Mouse (Mus musculus): ENCODE results near the gene Fam45a.
"Not testable (repeated sequence)": the region's sequence is repeated elsewhere in the genome, so short reads cannot be mapped to it uniquely, and the experiment has no call there.

The Fam45a gene

DNA sequence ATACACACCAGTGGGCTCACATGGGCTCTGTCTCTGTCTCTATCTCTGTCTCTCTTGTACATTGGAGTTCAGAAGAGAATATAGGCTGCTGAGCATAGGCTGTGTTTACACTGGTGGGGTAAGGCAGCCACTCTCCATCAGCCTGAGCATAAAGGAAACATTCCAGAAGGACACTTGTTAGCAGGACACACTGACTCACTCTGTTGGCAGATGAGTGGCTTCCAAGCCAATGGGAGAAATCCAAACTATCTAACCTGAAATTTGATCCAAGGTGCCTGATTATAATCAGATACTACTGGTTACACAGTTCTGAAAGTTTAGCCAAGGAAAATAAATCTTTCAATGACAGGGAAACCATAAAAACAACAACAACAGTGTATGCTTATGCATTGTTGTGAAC, 34.3 kb downstream of the Fam45a start:
- no peak for DNase-seq (ENCODE audit: low spot score)

DNA sequence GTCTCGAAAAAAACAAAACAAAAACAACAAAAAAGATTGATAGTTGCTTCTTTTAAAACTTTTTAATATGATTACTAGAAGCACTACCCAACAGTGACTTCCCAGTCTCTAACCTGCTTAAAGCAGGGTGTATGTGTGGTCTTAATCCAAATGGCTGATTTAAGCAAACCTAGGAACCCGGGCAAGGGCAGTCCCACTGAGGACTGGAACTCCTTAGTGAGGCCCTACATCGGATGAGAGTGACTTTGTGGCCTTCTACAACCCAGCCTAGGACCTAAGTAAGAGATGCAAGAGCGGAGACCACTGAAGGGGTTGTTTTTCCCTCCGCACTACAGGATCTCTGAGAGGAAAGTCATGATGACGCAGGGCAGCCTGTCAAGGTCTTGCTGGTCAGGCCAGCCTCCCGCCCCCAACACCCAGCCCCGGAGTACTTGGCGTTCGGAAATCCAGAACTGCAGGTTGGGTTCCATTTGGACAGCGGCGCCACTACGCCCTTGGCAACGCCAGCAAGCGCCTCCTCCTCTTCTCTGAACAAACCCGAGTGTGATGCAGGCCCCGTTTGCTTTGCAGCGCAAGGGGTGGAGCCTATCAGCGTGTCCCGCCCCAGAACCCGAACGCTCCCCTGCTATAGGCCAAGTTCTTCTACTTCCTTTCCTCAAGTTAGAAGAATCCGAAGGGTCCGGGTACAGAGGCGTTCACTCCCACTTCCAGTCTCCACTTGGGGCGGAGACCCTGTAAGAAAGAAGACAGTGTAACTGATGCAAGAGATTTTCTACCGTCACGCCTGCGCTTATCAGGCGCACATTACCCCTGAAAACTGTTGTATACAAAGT, 49.7 kb downstream of the Fam45a start, which contains the start of gene Sfxn4:
Sfxn4 (minus strand) TSS at position 612 of the 833 bp plus-strand sequence.
- DNase-seq (ENCODE audit: low spot score) = peak; percentile 57

DNA sequence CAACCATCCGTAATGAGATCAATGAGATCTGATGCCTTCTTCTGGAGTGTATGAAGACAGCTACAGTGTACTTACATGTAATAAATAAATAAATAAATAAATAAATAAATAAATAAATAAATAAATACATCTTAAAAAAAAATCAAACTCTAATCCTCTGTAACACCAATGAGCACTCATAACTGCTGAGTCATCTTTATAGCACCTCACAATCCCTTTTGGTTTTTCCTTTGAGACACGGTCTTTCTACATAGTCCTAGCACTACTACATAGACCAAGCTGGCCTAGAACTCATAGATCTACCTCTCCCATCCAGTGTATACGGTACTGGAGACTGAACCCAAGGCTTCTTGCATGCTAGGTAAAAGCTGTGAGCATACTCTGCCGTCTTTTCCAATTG, 54.8 kb downstream of the Fam45a start:
- DNase-seq (ENCODE audit: low spot score) = not testable (repeated sequence)

DNA sequence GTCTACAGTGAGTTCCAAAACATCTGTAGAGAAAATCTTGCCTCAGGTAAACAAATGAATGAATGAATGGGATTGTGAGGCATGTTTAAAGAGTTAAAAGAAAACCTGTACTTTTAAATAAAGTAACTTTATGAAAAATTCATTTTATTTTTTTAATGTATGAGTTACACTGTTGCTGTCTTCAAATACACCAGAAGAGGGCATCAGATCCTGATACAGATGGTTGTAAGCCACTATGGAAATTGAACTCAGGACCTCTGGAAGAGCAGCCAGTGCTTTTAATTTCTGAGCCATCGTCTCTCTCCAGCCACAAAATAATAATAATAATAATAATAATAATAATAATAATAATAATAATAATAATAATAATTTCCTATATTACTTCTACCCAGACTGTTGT, 59.1 kb downstream of the Fam45a start:
- no peak for DNase-seq (ENCODE audit: low spot score)

DNA sequence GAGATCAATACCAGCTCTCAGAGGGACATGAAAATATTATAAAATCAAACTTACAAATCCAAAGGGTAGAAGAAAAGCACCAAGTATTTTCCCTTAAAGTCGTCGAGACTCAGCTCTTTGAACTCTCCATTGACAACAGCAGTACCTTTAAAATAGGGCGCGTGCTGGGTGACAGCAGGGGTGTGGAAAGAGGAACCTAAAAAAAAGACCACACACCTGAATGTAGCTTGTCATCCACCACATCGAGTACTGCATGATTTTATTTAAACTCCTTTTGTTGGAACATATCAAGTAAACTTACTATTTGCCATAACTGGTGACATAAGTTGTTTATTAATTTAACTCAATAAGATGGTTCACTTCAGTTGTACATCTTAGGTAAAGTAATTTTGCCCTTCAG, 60.0 kb downstream of the Fam45a start:
- DNase-seq (ENCODE audit: low spot score) = no peak

DNA sequence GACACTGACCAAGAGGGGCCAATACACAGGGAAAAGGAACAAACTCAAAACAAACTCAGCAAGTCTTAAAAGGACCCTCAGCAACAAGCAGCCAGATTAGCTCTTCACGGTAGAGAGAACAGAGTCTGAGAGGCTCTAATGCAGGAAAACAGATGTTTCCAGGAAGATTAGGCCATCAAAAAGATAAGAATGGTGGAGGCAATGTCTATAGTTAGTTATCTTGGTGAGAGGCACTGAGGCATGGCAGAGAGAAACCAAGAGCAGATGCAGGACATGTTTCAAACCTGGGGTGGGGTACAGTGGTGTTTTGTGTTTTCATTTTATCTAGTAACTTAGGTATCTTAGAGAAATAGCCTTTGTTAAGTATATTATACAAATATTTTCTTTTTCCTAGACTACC, 60.9 kb downstream of the Fam45a start:
- DNase-seq (ENCODE audit: low spot score) = no peak

DNA sequence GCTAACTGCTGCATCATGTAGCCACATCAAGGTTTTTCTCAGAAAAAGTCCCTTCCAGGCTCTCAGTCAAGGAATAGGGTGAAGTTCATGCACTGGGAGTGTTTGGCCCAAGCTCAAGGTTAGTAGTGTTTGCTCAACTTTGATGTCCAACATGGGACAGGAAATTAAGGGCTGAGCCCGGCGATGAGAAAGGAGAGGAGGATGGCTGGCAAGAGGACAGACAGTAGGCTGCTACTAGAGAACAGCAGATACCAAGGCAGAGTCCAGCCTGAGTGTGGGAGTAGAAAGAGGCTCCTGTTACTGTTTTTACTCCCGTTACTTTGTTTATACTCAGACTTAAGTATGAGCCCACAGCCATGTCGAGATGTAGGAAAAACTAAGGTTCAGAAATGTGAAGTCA, 62.1 kb downstream of the Fam45a start:
- DNase-seq (ENCODE audit: low spot score) = no peak

DNA sequence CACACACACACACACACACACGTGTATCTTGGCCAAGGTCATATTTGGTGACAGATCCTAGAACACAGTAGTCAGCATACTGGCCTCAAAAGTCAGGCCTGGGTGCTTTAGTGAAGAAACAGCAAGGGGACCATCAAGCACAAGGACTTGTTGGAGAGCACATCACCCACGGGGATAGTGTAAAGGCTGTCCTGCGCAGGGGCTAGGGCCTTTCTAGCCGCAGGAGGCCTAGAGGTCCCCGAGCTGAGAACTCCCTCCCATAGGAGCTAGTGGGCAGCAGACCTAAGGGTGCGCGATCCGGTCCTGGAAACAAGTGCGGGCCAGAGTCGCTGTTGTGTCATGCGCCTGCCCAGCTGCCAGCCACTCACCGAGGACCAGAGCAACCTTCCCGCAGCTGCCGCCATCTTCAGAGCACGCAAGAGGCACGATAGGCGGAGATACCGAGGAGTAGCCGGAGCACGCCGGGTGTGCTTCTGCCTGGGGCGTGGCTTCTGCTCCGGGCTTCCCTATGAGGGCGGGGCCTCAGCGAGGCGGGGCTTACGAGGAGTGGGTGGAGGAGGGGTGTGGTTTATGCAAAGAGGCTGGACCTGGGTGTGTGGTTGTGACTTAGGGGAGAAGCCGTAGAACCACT, 62.8 kb downstream of the Fam45a start, which contains the start of gene Prdx3:
Prdx3 (minus strand) TSS at position 493 of the 631 bp plus-strand sequence.
- DNase-seq (ENCODE audit: low spot score) = peak; percentile 84

DNA sequence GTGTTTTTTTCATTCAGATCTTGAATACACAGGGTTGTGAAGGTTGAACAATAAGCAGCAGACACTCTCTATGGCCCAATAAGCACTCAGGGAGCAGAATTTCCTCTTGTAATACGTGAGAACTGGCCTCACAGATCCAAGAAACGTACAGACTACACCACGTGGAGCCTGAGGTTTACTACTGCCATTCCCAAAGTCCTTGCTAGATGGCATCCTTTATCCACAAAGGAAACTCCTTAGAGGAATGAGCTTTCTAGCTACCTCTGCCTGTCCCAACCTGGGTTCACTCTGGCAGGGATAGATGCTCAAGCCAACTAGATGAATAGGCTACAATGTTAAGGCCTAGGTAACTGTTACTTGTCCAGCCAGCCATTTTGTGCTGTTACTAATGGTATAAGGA, 71.7 kb downstream of the Fam45a start:
- DNase-seq (ENCODE audit: low spot score) = no peak
